Mouse (Mus musculus): ENCODE data around the gene Gpank1.

- TF ChIP-seq REST (IDR thresholded peaks at IDR 0.05; ENCODE audit: insufficient read depth, insufficient read length) (no peak), POLR2A (IDR thresholded peaks at IDR 0.05; ENCODE audit: insufficient read length, low read depth) (no peak), MAX (IDR thresholded peaks at IDR 0.05; ENCODE audit: low read depth) (no peak)
Observed at GRCm38 (mm10) chr17:35085208-35085865, 35.9 kb upstream of the Gpank1 start, which contains the start of gene Ly6g6f.

All from myocyte (in vitro differentiated cells).